Mouse (Mus musculus) liver, postnatal 0 days (tissue): ENCODE results near the gene Pus7l. TPM values are rescaled to one million over a fixed set of nuclear protein-coding genes. Genes with fewer than 3 reads are reported as not detected.

Source experiments
- ATAC-seq: fragments of 200-750 bp; cut with Nextera tagmentation; 2 replicates; pipeline ENCODE4 v1.8.0; 2017; ENCODE audit warnings: mild to moderate bottlenecking, moderate library complexity
- DNase-seq: peaks from one replicate; pipeline ENCODE4 v3.0.0-alpha.2; 2016
- H3K27ac ChIP-seq: fragments of 300-500 bp; sonication (generic); 2 replicates; pipeline ENCODE4 v1.5.1; 2014; ENCODE audit warnings: antibody characterized with exemption, moderate library complexity, mild to moderate bottlenecking, low read depth
- H3K27me3 ChIP-seq: fragments of 300-500 bp; sonication (generic); 2 replicates; pipeline ENCODE4 v1.6.1; 2014; ENCODE audit warnings: low read length, control low read depth, mixed read lengths; ENCODE audit not compliant: insufficient read depth
- H3K36me3 ChIP-seq: fragments of 300-500 bp; sonication (generic); replicated peaks from 2 replicates; pipeline ENCODE4 v1.6.1; 2014; ENCODE audit warnings: mild to moderate bottlenecking, control low read depth, low read length, moderate library complexity, mixed read lengths; ENCODE audit not compliant: insufficient read depth
- H3K4me1 ChIP-seq: fragments of 300-500 bp; sonication (generic); 2 replicates; pipeline ENCODE4 v1.6.1; 2014; ENCODE audit warnings: antibody characterized with exemption, mild to moderate bottlenecking, control low read depth; ENCODE audit not compliant: insufficient read depth
- H3K4me2 ChIP-seq: fragments of 300-500 bp; sonication (generic); 2 replicates; pipeline ENCODE4 v1.6.1; 2014; ENCODE audit warnings: low read depth, mild to moderate bottlenecking, low read length, moderate library complexity, mixed read lengths
- H3K4me3 ChIP-seq: fragments of 300-500 bp; sonication (generic); 2 replicates; pipeline ENCODE4 v1.5.1; 2014; ENCODE audit warnings: low read depth, low read length
- H3K9ac ChIP-seq: fragments of 300-500 bp; sonication (generic); replicated peaks from 2 replicates; pipeline ENCODE4 v1.6.1; 2014; ENCODE audit warnings: mild to moderate bottlenecking, moderate library complexity
- H3K9me3 ChIP-seq: fragments of 300-500 bp; sonication (generic); 2 replicates; pipeline ENCODE4 v1.6.1; 2016; ENCODE audit warnings: mild to moderate bottlenecking, control low read depth, low read length, mixed read lengths
- CTCF ChIP-seq: sonication (generic); IDR thresholded peaks from 2 replicates; pipeline ENCODE4 v1.5.1; 2016; ENCODE audit warnings: antibody characterized with exemption, low read depth
- EP300 ChIP-seq: IDR thresholded peaks from 2 replicates; pipeline ENCODE4 v1.6.1; 2016; ENCODE audit warnings: antibody characterized with exemption, low read depth, mild to moderate bottlenecking
- WGBS: fragments of 180-500 bp; shearing (Covaris S2); extraction: QIAGEN DNeasy Blood & Tissue Kit; methylation state at CpG from one replicate; pipeline ENCODE4 v1.1.7; 2014; ENCODE audit not compliant: insufficient replicate concordance; 5-methylcytosine and 5-hydroxymethylcytosine counted together
- polyA plus RNA-seq: library from polyadenylated mRNA; unstranded; fragments of >200 nt; fragmentation: Nextera tagmentation; extraction: Ambion mirVana; gene quantifications from 2 replicates; pipeline ENCODE4 v1.2.1, GENCODE M21; 2015

Gene Pus7l
- polyA plus RNA-seq, 1 experiment from 2014 or later, result 2.0 TPM

DNA sequence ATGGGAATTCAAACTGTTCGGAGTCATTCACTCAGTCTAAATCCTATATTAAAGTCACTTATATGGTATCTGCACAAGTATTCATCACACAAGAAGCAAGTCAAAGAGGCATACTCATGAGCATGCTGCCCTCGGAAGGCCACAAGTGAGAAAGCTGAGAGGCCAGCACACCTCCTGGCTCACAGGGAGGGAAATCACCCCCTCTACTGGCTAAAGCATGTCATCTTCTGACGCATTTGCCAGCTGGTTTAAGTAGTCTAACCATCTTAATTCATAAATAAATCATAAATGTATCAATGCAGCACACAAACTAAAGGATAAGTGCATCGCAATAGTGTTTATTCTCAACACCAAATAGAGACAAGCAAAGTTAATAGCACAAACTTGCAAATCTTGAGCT lies 41.4 kb upstream of the Pus7l start:
- Histone ChIP-seq H3K9me3 (no peaks in the 10 kb centered on the region), H3K36me3 (peaks cover 60% of the 10 kb centered on the region), H3K9ac (no peak overlapping the region), H3K27ac (no peak overlapping the region), H3K4me1 (peaks cover 5% of the 10 kb centered on the region; the same call in 1 of the 2 replicates), H3K27me3 (no peaks in the 10 kb centered on the region), H3K4me2 (no peak overlapping the region), H3K4me3 (no peak overlapping the region)
- no peak for ATAC-seq
- 85% methylated on average over 4 of the region's 4 CpGs for WGBS
- no peak for TF ChIP-seq EP300
- peak; percentile 43 for TF ChIP-seq CTCF
- DNase-seq, result no peak

DNA sequence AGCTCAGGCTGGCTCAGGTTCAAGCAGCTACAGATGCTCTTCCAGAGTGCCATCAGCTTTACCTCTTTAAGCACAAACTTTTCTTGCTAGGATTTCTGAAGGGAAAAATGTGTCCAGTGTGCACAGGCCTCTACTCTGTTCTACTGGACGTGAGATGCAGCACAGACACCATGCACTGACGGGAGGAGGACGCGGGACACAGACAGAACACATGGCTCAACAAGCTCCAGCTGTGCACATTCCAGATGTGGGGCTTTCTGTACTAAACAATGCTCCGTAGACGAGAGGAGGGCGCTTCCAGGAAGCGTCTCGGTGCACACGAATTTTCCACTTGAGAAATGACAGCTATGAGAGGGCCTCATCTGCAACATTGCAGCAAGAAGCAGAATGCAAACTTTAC lies 39.8 kb upstream of the Pus7l start:
- no peak overlapping the region for H3K9ac ChIP-seq
- TF ChIP-seq CTCF (no peak), EP300 (no peak)
- no peak overlapping the region for H3K4me3 ChIP-seq
- H3K27ac ChIP-seq, result no peak overlapping the region
- 92% methylated on average over 10 of the region's 10 CpGs for WGBS
- no peaks in the 10 kb centered on the region for H3K27me3 ChIP-seq
- H3K4me1 ChIP-seq, result peaks cover 4% of the 10 kb centered on the region; the same call in 1 of the 2 replicates
- H3K4me2 ChIP-seq, result no peak overlapping the region
- ATAC-seq (no peak), DNase-seq (no peak)
- peaks cover 65% of the 10 kb centered on the region for H3K36me3 ChIP-seq
- H3K9me3 ChIP-seq, result no peaks in the 10 kb centered on the region

DNA sequence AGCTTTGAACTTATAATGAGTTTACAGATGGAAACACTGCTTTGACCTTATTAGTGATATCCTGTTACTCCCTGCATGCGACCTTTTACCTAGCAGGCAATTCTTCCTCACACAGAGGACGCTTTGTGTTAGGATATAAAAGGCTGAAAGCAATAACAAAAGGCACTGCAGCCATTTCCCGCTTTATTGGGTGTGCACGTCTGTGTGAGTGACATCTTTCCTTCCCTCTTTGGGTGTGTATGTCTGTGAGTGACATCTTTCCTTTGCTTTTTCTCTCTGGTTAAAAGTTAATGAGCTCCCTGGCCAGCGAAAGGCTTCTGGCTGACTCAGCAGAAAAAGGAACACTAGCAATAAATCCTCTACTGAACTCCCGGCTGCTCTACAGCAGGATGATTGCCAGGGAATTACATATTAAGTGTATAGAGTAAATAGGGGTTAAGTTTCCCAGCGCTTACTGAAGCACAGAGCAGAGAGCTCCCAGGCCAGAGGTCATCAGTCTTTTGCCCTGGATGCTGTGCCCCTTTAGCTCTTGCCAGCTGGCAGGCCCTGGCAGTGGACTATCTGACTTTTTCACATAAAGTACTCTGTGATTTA lies 38.8 kb upstream of the Pus7l start:
- no peak overlapping the region for H3K4me3 ChIP-seq
- no peaks in the 10 kb centered on the region for H3K27me3 ChIP-seq

DNA sequence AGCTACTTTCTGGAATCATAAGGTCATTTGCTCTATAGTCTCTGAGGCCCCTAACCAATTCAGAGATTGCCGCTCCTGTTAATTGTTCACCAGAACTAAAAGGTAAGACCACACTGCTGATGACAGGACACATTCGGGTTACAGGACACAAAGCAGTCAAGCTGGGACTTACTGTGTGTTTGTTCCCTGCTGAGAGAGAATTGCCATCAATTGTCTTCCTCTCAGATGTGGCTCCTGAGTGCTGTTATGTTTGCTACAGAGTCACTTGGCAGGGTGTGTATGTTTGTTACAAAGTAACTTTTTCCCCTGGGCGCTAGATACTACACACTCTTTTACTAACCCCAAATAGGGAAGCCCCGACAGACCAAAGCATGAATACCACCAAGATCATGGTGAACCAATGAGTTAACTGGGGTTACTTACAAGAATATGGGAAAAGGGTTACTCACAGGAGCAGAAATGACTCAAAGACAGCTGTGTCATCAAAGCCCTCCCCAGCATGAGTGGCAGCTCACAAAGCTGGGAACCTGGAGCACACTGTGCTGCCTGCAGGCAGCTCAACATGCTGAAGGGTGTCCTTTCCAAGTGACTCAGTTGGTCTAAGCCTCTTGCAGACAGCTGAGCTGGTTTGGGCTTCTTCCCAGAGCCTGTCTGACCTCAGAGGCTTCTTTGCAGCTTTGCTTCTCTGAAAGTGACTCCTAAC lies 31.4 kb upstream of the Pus7l start:
- TF ChIP-seq EP300, result no peak
- TF ChIP-seq CTCF, result no peak
- WGBS, result 59% methylated on average over 4 of the region's 4 CpGs
- Histone ChIP-seq H3K27ac (no peak overlapping the region), H3K36me3 (peaks cover 7% of the 10 kb centered on the region; the same call in 1 of the 2 replicates), H3K27me3 (no peaks in the 10 kb centered on the region), H3K4me3 (no peak overlapping the region), H3K4me2 (no peak overlapping the region), H3K4me1 (no peaks in the 10 kb centered on the region), H3K9ac (no peak overlapping the region), H3K9me3 (no peaks in the 10 kb centered on the region)
- DNase-seq (no peak), ATAC-seq (no peak)

More for the DNA sequence above, 38.8 kb upstream of the Pus7l start:
- Histone ChIP-seq H3K9me3 (no peaks in the 10 kb centered on the region), H3K36me3 (peaks cover 68% of the 10 kb centered on the region), H3K4me2 (no peak overlapping the region), H3K27ac (no peak overlapping the region), H3K9ac (no peak overlapping the region), H3K4me1 (no peaks in the 10 kb centered on the region)
- peak; percentile 27; the same call in 1 of the 2 replicates for ATAC-seq
- no peak for TF ChIP-seq EP300
- no peak for TF ChIP-seq CTCF
- 76% methylated on average over 7 of the region's 7 CpGs for WGBS
- DNase-seq, result no peak

DNA sequence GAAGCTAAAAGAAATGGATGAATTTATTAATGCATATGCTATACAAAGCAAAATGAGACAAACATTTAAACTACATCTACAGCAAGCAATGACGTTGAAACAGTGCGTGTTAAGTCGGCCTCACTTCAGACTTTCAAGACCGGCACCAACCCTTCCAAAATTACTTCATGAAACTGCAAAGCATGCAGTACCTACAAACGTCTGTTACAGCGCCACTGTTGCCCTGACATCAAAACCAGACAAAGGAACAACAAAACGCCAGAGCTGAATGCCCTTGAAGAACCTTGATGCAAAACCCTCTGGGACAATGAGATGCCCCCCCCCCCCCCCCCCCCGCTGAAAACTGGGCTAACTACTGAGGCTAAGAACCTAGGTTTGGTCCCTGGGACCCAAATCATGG lies 29.4 kb upstream of the Pus7l start:
- DNase-seq (no peak), ATAC-seq (no peak)
- TF ChIP-seq EP300 (no peak), CTCF (no peak)
- H3K27me3 ChIP-seq, result no peaks in the 10 kb centered on the region
- 67% methylated on average over 8 of the region's 8 CpGs for WGBS
- H3K9ac ChIP-seq, result no peak overlapping the region
- no peak overlapping the region for H3K4me3 ChIP-seq
- H3K9me3 ChIP-seq, result no peaks in the 10 kb centered on the region
- no peak overlapping the region for H3K27ac ChIP-seq
- H3K4me1 ChIP-seq, result no peaks in the 10 kb centered on the region
- H3K4me2 ChIP-seq, result no peak overlapping the region
- H3K36me3 ChIP-seq, result 0 out of 2 replicates have a peak, but pooled peaks cover 3% of the 10 kb centered on the region

DNA sequence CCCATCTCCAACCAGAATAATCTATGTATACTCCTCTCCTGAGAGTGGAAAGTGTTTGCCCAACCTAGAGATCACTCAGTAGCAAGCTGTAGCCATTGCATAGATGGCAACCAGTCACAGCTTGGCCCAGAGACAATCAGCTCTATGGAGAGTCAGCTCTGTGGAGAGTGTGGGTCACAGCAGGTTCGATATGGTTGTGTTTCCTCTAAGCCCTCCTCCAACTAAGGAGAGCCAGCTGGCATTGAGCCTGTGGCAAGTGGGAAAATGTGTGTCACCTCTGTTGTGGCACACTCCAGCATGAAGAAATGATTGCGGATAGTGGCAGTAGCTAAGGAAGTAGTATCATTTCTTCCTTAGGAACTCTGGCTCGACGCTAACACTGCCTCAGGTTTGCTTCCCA lies 28.2 kb upstream of the Pus7l start:
- H3K9ac ChIP-seq, result no peak overlapping the region
- no peak overlapping the region for H3K27ac ChIP-seq
- ATAC-seq (no peak), DNase-seq (no peak)
- WGBS, result 75% methylated on average over 4 of the region's 4 CpGs
- H3K4me1 ChIP-seq, result no peaks in the 10 kb centered on the region
- H3K4me3 ChIP-seq, result no peak overlapping the region
- TF ChIP-seq EP300, result no peak
- TF ChIP-seq CTCF, result no peak
- H3K27me3 ChIP-seq, result no peaks in the 10 kb centered on the region
- H3K36me3 ChIP-seq, result no peaks in the 10 kb centered on the region
- no peak overlapping the region for H3K4me2 ChIP-seq
- no peaks in the 10 kb centered on the region for H3K9me3 ChIP-seq
